Mouse (Mus musculus): ENCODE data around the gene Bmper. TPM values are rescaled to one million over a fixed set of nuclear protein-coding genes. Genes with fewer than 3 reads are reported as not detected.

Bmper gene
- total and polyA plus RNA-seq, 2 experiments from 2014 or later: 6.7 to 9.9 TPM

DNA sequence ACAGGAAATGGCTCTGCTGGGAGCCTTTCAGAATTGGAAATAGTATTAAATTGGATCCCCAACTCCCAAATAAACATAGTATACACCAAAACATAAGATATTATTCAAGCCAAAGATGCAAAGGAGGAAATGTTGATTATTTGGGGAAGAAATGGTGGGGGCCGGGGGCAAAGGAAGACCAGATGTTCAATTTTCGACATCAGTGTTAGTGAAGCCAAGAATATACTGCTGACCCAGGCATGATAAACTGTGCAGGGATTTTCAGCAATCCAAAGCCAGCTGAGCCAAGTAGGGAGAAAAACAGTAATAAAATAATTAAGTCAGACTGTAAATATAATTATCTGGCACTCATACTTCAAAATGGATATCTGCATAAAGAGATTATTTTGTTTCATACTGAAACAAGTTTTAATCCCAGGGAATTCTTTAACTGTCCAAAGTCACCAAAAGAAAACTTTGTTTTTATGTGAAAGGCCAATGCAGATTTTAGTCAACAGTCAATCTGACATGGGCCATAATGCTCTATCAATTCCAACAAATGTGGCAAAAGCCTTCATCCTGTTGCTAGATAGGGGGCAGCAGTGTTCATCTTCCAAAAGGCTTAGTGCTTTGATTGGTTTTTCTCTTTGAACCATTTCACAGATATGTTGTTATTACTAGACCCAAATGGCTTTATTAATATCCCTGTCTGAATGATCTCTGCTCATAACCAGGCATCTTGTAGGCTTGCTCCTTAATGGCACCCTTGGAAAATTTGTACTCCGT is 30.1 kb upstream of the Bmper start:
- H3K36me3 ChIP-seq (ENCODE audit: insufficient read depth, low read length): no peaks in the 10 kb centered on the region
- ATAC-seq: no peak
- 74% methylated on average over 3 of the region's 3 CpGs for WGBS
- no peak for DNase-seq (ENCODE audit: low spot score)
- TF ChIP-seq CTCF (IDR thresholded peaks at IDR 0.05; ENCODE audit: low read depth): no peak
- no peak overlapping the region for H3K4me3 ChIP-seq (ENCODE audit: low read length)
- no peak overlapping the region for H3K4me2 ChIP-seq (ENCODE audit: low read depth, low read length)
- no peaks in the 10 kb centered on the region for H3K4me1 ChIP-seq (ENCODE audit: insufficient read depth, low read length)
- H3K27me3 ChIP-seq (ENCODE audit: insufficient read depth, low read length): no peaks in the 10 kb centered on the region
- H3K9ac ChIP-seq (replicated peaks; ENCODE audit: low read length): no peak overlapping the region
- no peak overlapping the region for H3K27ac ChIP-seq
- H3K9me3 ChIP-seq (ENCODE audit: low read length): no peaks in the 10 kb centered on the region

DNA sequence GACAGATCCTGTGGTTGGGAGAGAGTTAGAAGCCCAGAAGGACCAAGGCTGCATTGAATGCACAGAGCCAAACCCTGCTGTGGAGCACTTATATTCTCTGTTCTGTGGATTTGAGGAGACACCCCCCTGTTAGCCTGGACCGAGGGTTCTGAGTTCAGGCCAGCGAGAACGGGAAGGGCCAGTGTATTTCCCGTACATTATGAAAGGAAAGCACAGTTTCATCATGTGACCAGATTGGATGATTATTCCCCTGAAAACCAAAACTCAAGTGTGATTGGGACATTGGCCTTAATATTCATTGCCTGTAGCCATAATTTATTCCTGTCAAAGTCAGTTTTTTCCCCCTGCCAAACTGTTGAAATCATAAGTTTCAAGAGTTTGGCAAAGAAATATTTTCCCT is 23.9 kb upstream of the Bmper start:
- no peak for DNase-seq (ENCODE audit: low spot score)
- H3K4me2 ChIP-seq (ENCODE audit: low read depth, low read length): no peak overlapping the region
- H3K4me3 ChIP-seq (ENCODE audit: low read length): no peak overlapping the region
- 94% methylated on average over 4 of the region's 4 CpGs for WGBS
- no peaks in the 10 kb centered on the region for H3K27me3 ChIP-seq (ENCODE audit: insufficient read depth, low read length)
- no peak overlapping the region for H3K9ac ChIP-seq (replicated peaks; ENCODE audit: low read length)
- no peaks in the 10 kb centered on the region for H3K36me3 ChIP-seq (ENCODE audit: insufficient read depth, low read length)
- ATAC-seq: no peak
- no peaks in the 10 kb centered on the region for H3K9me3 ChIP-seq (ENCODE audit: low read length)
- no peak overlapping the region for H3K27ac ChIP-seq
- TF ChIP-seq CTCF (IDR thresholded peaks at IDR 0.05; ENCODE audit: low read depth): no peak
- H3K4me1 ChIP-seq (ENCODE audit: insufficient read depth, low read length): peaks cover under 1% of the 10 kb centered on the region; the same call in 1 of the 2 replicates

DNA sequence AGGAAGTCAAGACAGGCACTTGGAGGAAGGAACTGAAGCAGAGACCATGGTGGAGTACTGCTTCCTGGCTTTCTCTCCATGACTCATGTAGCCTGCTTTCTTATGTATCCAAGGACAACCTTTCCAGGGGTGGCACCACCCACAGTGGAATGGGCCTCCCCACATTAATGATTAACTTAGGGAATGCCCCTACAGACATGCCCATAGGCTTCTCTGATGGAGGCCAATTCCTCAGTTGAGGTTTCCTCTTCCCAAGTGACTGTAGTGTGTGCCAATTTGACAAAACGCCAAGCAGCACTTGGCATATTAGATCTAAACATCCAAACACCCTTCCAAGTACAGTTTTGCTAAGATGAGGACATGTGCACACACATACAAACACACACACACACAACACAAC is 23.0 kb upstream of the Bmper start:
- no peak for TF ChIP-seq CTCF (IDR thresholded peaks at IDR 0.05; ENCODE audit: low read depth)
- no peaks in the 10 kb centered on the region for H3K36me3 ChIP-seq (ENCODE audit: insufficient read depth, low read length)
- no peaks in the 10 kb centered on the region for H3K27me3 ChIP-seq (ENCODE audit: insufficient read depth, low read length)
- H3K9ac ChIP-seq (replicated peaks; ENCODE audit: low read length): no peak overlapping the region
- 72% methylated on average over 1 of the region's 1 CpGs for WGBS
- H3K4me3 ChIP-seq (ENCODE audit: low read length): no peak overlapping the region
- H3K27ac ChIP-seq: no peak overlapping the region
- H3K4me2 ChIP-seq (ENCODE audit: low read depth, low read length): no peak overlapping the region
- peaks cover 9% of the 10 kb centered on the region for H3K4me1 ChIP-seq (ENCODE audit: insufficient read depth, low read length)
- DNase-seq (ENCODE audit: low spot score): peak; percentile 32
- ATAC-seq: no peak
- H3K9me3 ChIP-seq (ENCODE audit: low read length): no peaks in the 10 kb centered on the region

- Histone ChIP-seq H3K9ac (replicated peaks; ENCODE audit: low read length) (no peak overlapping the region), H3K27ac (no peak overlapping the region), H3K4me1 (ENCODE audit: insufficient read depth, low read length) (peaks cover 16% of the 10 kb centered on the region), H3K36me3 (ENCODE audit: insufficient read depth, low read length) (no peaks in the 10 kb centered on the region), H3K27me3 (ENCODE audit: insufficient read depth, low read length) (no peaks in the 10 kb centered on the region), H3K9me3 (ENCODE audit: low read length) (no peaks in the 10 kb centered on the region), H3K4me3 (ENCODE audit: low read length) (no peak overlapping the region), H3K4me2 (ENCODE audit: low read depth, low read length) (no peak overlapping the region)
- WGBS: 83% methylated on average over 4 of the region's 4 CpGs
- no peak for TF ChIP-seq CTCF (IDR thresholded peaks at IDR 0.05; ENCODE audit: low read depth)
- ATAC-seq (no peak), DNase-seq (ENCODE audit: low spot score) (no peak)
Observed at GRCm38 (mm10) chr9:23200828-23201227, 22.0 kb upstream of the Bmper start.

DNA sequence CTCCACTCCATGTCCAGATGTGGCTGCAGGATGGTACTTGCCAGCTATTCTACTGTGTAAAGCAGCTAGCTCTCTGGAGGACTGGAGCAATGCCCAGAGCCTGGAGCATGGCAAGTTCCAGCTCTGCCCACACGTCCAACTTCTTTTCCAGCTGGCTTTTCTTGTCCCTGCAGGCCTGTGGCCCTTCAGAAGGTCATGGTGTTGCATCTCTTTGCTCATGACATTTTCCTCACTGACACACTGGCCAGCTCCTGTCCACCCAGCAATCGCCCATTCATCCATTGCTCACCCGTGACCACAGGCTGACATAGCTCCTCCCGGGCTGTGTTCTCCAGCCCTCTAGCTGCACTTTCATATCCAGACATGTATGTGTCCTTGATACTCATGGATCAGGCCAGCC is 20.4 kb upstream of the Bmper start:
- Histone ChIP-seq H3K27ac (no peak overlapping the region), H3K4me3 (ENCODE audit: low read length) (no peak overlapping the region), H3K9me3 (ENCODE audit: low read length) (no peaks in the 10 kb centered on the region), H3K27me3 (ENCODE audit: insufficient read depth, low read length) (no peaks in the 10 kb centered on the region), H3K4me2 (ENCODE audit: low read depth, low read length) (no peak overlapping the region), H3K9ac (replicated peaks; ENCODE audit: low read length) (no peak overlapping the region), H3K4me1 (ENCODE audit: insufficient read depth, low read length) (peaks cover 16% of the 10 kb centered on the region), H3K36me3 (ENCODE audit: insufficient read depth, low read length) (no peaks in the 10 kb centered on the region)
- ATAC-seq (no peak), DNase-seq (ENCODE audit: low spot score) (no peak)
- no peak for TF ChIP-seq CTCF (IDR thresholded peaks at IDR 0.05; ENCODE audit: low read depth)
- WGBS: 57% methylated on average over 4 of the region's 4 CpGs

DNA sequence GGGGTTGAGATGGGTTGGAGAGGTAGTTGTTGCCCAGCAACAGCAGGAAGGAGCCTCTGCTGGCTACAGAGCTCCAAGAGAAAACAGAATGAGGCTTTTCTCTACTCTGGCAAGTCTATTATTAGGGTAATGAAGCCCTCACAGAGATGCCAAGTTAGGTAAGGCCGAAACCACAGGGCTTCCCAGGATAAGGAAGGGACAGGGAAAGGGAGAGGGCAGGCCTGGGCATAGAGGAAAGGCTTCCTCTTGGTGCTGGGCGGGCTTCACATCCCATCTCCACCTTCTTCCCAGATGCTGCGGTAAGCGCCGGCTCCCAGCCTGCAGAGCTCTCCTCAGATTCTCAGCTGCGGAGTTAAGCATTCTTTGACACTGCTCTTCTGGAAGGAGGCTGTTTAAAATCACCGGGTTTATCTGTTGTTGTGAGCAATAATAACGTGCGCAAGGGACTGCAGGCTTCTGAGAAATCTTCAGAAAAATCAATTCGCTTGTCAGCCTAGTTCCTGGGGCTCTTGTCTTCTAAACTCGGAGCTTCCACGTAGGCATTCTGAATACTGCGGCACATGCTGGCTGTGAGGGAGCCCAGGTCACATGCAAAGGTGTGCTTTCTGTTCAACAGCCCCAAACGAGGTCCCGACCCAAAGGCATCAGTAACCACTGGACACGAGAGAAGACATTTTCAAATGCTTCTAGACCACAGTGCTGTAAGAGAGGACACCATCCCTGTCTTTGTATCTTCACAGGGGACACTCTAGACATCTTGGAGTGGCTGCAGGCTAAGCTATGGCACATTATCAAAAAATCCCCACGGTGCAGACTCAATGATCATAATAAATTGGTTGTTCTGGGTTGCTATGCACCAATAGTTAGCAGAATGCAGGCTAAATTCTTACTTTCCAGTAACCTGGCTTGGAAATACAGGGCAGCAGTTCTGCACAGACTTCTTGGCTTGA is 18.3 kb upstream of the Bmper start:
- Histone ChIP-seq H3K4me3 (ENCODE audit: low read length) (peak overlapping the region; percentile 9; the same call in 1 of the 2 replicates), H3K27me3 (ENCODE audit: insufficient read depth, low read length) (no peaks in the 10 kb centered on the region), H3K4me1 (ENCODE audit: insufficient read depth, low read length) (peaks cover 16% of the 10 kb centered on the region), H3K4me2 (ENCODE audit: low read depth, low read length) (peak overlapping the region; percentile 41), H3K27ac (peak overlapping the region; percentile 65), H3K9me3 (ENCODE audit: low read length) (no peaks in the 10 kb centered on the region), H3K36me3 (ENCODE audit: insufficient read depth, low read length) (no peaks in the 10 kb centered on the region), H3K9ac (replicated peaks; ENCODE audit: low read length) (0 out of 2 replicates have a peak overlapping the region, but pooled peaks have one; percentile 5)
- DNase-seq (ENCODE audit: low spot score) (peak; percentile 55), ATAC-seq (peak; percentile 77)
- no peak for TF ChIP-seq CTCF (IDR thresholded peaks at IDR 0.05; ENCODE audit: low read depth)
- 5% methylated on average over 17 of the region's 17 CpGs for WGBS

Measured in hindbrain, postnatal 0 days (tissue).